Mouse (Mus musculus): ENCODE data around the gene Frmd4b. TPM values are rescaled to one million over a fixed set of nuclear protein-coding genes. Genes with fewer than 3 reads are reported as not detected.

Gene Frmd4b
- polyA plus RNA-seq, 1 experiment: 15.6 TPM

DNA sequence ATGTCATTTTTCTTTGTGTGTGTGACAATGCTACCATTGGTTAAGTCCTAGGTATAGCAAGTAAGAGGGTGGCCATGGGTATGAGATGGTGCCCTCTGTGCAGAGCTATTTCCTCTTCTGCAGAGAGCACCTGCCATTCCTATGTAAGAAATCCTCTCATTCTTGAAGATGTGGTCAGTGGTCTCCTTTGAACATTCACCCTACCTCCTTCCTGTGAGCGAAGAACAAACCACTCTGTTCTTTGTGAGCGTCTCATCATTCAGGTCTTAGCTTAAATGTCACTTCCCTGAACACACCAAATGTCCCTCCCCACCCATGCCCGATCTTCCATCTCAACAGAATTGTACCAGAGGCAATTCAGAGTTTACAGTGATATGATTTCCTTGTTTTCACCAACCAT lies 299.4 kb downstream of the Frmd4b start:
- WGBS: 96% methylated on average over 3 of the region's 3 CpGs
- no peak for DNase-seq
- TF ChIP-seq POLR2A (IDR thresholded peaks at IDR 0.05; ENCODE audit: borderline replicate concordance, insufficient read depth, low read length): no peak
- TF ChIP-seq CTCF (IDR thresholded peaks at IDR 0.05; ENCODE audit: borderline replicate concordance, insufficient read depth, low read depth, low read length): no peak
- H3K27me3 ChIP-seq (ENCODE audit: control insufficient read depth, insufficient read depth, low read length): no peaks in the 10 kb centered on the region
- no peak overlapping the region for H3K27ac ChIP-seq (ENCODE audit: insufficient read depth, low read length)
- no peak overlapping the region for H3K4me3 ChIP-seq (replicated peaks; ENCODE audit: insufficient read depth, low read depth, low read length)
- H3K4me1 ChIP-seq (ENCODE audit: control insufficient read depth, insufficient read depth, low read length): no peaks in the 10 kb centered on the region

DNA sequence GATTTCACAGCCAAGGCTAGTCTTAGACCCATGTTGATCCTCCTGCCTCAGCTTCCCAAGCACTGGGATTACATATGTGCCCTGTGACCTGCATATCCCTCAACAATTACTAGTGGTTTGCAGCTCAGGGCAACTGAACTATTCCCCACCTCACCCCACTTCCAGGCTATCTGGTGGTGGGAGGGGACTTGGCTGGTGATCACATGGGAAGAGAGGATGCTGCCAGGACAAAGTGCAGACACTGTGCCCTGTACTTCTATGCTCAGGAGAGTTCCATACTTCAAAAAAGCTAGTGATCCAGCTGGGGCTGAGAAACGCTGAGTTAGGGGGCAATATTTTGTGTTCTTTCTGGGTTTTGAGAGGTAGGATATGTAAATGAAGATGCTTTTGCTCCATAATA lies 300.6 kb downstream of the Frmd4b start:
- no peak for TF ChIP-seq CTCF (IDR thresholded peaks at IDR 0.05; ENCODE audit: borderline replicate concordance, insufficient read depth, low read depth, low read length)
- 73% methylated on average over 1 of the region's 1 CpGs for WGBS
- no peaks in the 10 kb centered on the region for H3K27me3 ChIP-seq (ENCODE audit: control insufficient read depth, insufficient read depth, low read length)
- no peak overlapping the region for H3K27ac ChIP-seq (ENCODE audit: insufficient read depth, low read length)
- no peak for DNase-seq
- no peaks in the 10 kb centered on the region for H3K4me1 ChIP-seq (ENCODE audit: control insufficient read depth, insufficient read depth, low read length)
- no peak overlapping the region for H3K4me3 ChIP-seq (replicated peaks; ENCODE audit: insufficient read depth, low read depth, low read length)

DNA sequence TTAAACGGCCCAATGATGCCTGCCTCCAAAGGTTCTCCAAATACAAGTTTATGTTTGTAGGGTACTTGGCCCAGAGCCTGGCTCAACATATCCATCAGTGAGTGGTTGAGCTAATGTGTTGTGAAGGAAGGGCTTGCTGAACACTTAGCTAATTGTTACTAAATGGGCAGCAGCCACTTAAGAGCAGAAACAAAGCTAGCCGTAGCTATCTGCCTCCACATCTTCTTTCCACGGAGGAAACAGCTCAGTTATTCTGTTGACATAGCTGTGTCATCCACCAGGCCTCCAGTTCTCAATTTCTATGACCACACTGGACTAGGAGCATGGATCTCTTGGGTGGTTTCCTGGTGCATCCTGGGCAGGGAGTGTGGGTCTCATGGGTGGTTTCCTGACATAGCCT lies 302.0 kb downstream of the Frmd4b start:
- no peak for DNase-seq
- TF ChIP-seq POLR2A (IDR thresholded peaks at IDR 0.05; ENCODE audit: borderline replicate concordance, insufficient read depth, low read length) (no peak), CTCF (IDR thresholded peaks at IDR 0.05; ENCODE audit: borderline replicate concordance, insufficient read depth, low read depth, low read length) (no peak)
- WGBS: 69% methylated on average over 3 of the region's 3 CpGs
- Histone ChIP-seq H3K27ac (ENCODE audit: insufficient read depth, low read length) (no peak overlapping the region), H3K4me1 (ENCODE audit: control insufficient read depth, insufficient read depth, low read length) (0 out of 2 replicates have a peak, but pooled peaks cover 2% of the 10 kb centered on the region), H3K27me3 (ENCODE audit: control insufficient read depth, insufficient read depth, low read length) (no peaks in the 10 kb centered on the region), H3K4me3 (replicated peaks; ENCODE audit: insufficient read depth, low read depth, low read length) (no peak overlapping the region)

DNA sequence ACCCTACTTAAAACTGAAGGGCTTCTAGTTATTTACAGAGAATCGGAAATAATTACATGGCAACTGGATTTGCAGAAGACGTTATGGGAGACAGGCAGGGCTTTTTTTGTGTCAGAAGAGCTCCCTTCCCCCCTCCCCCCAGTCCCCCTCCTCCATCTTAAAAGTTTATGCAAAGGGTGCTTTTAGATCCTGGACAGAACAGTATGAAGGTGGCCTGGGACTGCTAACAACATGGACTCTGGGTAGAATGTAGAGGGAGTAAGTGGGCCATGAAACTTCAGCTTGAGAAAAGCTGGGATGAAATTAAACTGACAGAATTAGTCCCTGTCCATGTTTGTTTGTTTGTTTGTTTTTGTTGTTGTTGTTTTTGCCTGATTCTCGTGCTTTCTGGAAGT lies 304.8 kb downstream of the Frmd4b start:
- WGBS: 26% methylated on average over 3 of the region's 3 CpGs
- TF ChIP-seq CTCF (IDR thresholded peaks at IDR 0.05; ENCODE audit: borderline replicate concordance, insufficient read depth, low read depth, low read length) (no peak), POLR2A (IDR thresholded peaks at IDR 0.05; ENCODE audit: borderline replicate concordance, insufficient read depth, low read length) (no peak)

DNA sequence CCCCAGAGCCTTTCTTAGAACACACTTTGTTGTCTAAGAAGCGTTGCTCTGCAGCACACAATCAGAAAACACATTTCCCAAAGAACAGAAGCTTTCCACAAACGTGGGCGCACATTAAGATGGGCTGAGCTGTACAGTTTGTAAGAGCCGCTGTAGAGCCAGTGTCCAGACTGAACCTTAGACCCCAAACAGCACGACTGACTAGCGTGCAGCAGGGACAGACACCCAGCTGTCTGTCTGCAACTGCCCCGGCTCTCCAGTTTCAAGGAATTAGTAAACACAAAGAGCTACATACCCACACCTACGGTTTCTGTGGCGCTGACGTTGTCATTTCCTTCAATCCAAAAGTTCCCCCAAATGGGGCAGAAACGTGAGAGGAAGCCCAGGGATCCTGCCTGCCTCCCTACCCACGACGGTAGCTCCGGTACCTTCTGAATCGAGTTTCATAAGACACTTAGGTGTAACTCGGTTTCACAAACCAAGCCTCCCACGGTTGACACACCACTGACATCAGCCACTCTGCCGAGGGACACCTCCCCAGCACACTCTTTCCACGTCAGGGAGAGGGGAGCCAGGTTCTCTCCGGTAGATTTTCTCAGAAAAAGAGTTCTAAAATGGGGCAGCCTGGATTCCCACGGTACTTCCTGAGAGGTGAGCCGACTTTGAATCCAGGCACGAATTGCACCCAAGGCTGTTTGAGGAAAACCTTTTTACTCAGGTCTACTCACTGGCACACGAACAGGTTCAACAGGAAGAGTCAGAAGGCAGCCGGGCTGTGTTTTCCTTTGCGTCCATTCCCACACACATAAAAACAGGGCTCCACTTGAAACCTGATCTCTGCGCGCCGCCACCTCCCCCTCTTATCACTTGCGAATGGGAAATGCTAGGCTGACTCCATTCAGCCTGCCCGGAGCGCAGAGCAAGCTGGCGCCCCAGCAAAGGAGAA lies 305.5 kb downstream of the Frmd4b start:
- Histone ChIP-seq H3K4me1 (ENCODE audit: control insufficient read depth, insufficient read depth, low read length) (0 out of 2 replicates have a peak, but pooled peaks cover 2% of the 10 kb centered on the region), H3K27ac (ENCODE audit: insufficient read depth, low read length) (no peak overlapping the region), H3K27me3 (ENCODE audit: control insufficient read depth, insufficient read depth, low read length) (no peaks in the 10 kb centered on the region), H3K4me3 (replicated peaks; ENCODE audit: insufficient read depth, low read depth, low read length) (peak overlapping the region; percentile 40)
- whole genome bisulfite sequencing: 18% methylated on average over 33 of the region's 33 CpGs
- TF ChIP-seq CTCF (IDR thresholded peaks at IDR 0.05; ENCODE audit: borderline replicate concordance, insufficient read depth, low read depth, low read length): no peak
- TF ChIP-seq POLR2A (IDR thresholded peaks at IDR 0.05; ENCODE audit: borderline replicate concordance, insufficient read depth, low read length): no peak
- no peak for DNase-seq

More for the DNA sequence above, 304.8 kb downstream of the Frmd4b start:
- Histone ChIP-seq H3K27ac (ENCODE audit: insufficient read depth, low read length) (no peak overlapping the region), H3K4me1 (ENCODE audit: control insufficient read depth, insufficient read depth, low read length) (0 out of 2 replicates have a peak, but pooled peaks cover 2% of the 10 kb centered on the region), H3K4me3 (replicated peaks; ENCODE audit: insufficient read depth, low read depth, low read length) (no peak overlapping the region), H3K27me3 (ENCODE audit: control insufficient read depth, insufficient read depth, low read length) (no peaks in the 10 kb centered on the region)
- DNase-seq: no peak

DNA sequence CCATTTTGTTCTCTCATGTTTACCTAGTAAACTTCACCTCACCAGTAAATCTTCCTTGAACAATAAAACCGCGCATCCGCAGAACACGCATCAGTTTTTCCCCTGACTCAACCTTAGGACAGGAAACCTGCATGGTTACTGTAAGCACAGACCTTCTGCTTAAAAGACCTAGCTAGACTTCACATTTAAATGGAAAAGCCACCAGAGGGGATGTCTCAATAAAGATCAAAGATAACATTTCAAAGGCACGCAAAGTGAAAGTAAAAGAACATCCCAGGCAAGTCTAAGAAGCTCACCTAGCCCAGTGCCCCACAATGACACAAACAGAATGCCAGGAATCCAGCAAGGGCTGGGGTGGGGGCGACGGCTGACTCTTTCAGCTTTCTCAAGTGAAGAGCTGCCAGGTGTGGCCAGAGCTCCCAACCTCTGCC lies 306.4 kb downstream of the Frmd4b start:
- 83% methylated on average over 7 of the region's 7 CpGs for WGBS
- 0 out of 2 replicates have a peak, but pooled peaks cover 2% of the 10 kb centered on the region for H3K4me1 ChIP-seq (ENCODE audit: control insufficient read depth, insufficient read depth, low read length)
- no peaks in the 10 kb centered on the region for H3K27me3 ChIP-seq (ENCODE audit: control insufficient read depth, insufficient read depth, low read length)
- DNase-seq: no peak
- TF ChIP-seq CTCF (IDR thresholded peaks at IDR 0.05; ENCODE audit: borderline replicate concordance, insufficient read depth, low read depth, low read length) (no peak), POLR2A (IDR thresholded peaks at IDR 0.05; ENCODE audit: borderline replicate concordance, insufficient read depth, low read length) (no peak)
- H3K4me3 ChIP-seq (replicated peaks; ENCODE audit: insufficient read depth, low read depth, low read length): no peak overlapping the region
- H3K27ac ChIP-seq (ENCODE audit: insufficient read depth, low read length): no peak overlapping the region

DNA sequence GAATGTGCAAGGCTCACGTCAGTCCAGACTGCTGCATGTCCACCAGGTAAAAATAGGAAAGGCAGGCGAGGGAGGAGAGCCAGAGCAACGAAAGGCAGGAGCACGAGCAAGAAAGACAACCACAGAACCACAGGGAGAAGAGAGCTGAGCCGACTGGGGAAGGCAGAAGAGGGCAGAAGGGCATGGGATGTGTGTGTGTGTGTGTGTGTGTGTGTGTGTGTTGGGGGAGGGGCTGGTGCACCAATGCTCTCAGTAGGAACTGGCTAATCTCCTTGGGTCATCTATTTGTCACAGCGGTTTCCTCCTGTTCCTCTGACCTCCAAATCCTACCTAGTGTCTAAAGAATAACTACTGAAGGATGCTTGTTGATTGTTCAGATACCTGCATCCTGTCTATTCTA lies 308.2 kb downstream of the Frmd4b start:
- no peaks in the 10 kb centered on the region for H3K27me3 ChIP-seq (ENCODE audit: control insufficient read depth, insufficient read depth, low read length)
- no peak overlapping the region for H3K4me3 ChIP-seq (replicated peaks; ENCODE audit: insufficient read depth, low read depth, low read length)
- WGBS: 73% methylated on average over 6 of the region's 6 CpGs
- DNase-seq: no peak
- peaks cover 2% of the 10 kb centered on the region; the same call in 1 of the 2 replicates for H3K4me1 ChIP-seq (ENCODE audit: control insufficient read depth, insufficient read depth, low read length)
- H3K27ac ChIP-seq (ENCODE audit: insufficient read depth, low read length): no peak overlapping the region
- no peak for TF ChIP-seq CTCF (IDR thresholded peaks at IDR 0.05; ENCODE audit: borderline replicate concordance, insufficient read depth, low read depth, low read length)
- no peak for TF ChIP-seq POLR2A (IDR thresholded peaks at IDR 0.05; ENCODE audit: borderline replicate concordance, insufficient read depth, low read length)

DNA sequence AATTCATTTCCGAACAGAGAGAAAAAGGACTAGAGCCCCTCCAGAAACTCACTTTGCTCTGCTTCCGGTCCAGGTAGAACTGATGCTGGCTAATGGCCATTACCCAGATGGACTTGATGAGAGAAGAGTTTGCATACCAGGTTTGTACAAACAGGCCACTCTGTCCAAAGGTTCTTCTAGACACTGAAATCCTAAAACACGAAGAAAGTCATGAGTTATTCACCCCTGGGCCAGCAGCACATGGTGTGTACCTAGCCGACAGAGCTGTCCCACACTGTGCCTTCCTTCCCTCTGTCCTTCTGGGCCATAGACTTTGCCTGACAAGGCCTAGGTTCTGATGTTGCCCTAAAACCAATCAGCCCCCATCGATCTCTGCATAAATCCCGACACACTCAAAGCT lies 308.8 kb downstream of the Frmd4b start:
- H3K4me1 ChIP-seq (ENCODE audit: control insufficient read depth, insufficient read depth, low read length): peaks cover 8% of the 10 kb centered on the region; the same call in 1 of the 2 replicates
- 93% methylated on average over 6 of the region's 6 CpGs for WGBS
- no peak for DNase-seq
- no peak for TF ChIP-seq POLR2A (IDR thresholded peaks at IDR 0.05; ENCODE audit: borderline replicate concordance, insufficient read depth, low read length)
- no peak for TF ChIP-seq CTCF (IDR thresholded peaks at IDR 0.05; ENCODE audit: borderline replicate concordance, insufficient read depth, low read depth, low read length)
- H3K27ac ChIP-seq (ENCODE audit: insufficient read depth, low read length): no peak overlapping the region
- H3K4me3 ChIP-seq (replicated peaks; ENCODE audit: insufficient read depth, low read depth, low read length): no peak overlapping the region
- no peaks in the 10 kb centered on the region for H3K27me3 ChIP-seq (ENCODE audit: control insufficient read depth, insufficient read depth, low read length)

Data from cerebellum, adult 2 months (tissue).